Mouse (Mus musculus) CD4-positive, CD25-positive, alpha-beta regulatory T cell (primary cell): ENCODE data around the gene Atcay. TPM values are rescaled to one million over a fixed set of nuclear protein-coding genes. Genes with fewer than 3 reads are reported as not detected.

ENCODE experiments used
- polyA plus RNA-seq: library from polyadenylated mRNA; unstranded; fragments of 100-300 nt; shearing (Covaris generic); gene quantifications from one replicate; pipeline ENCODE4 v1.2.1, GENCODE M21; 2017

Gene Atcay
- 3.4 TPM for polyA plus RNA-seq

GRCm38 (mm10) chr10:81230438-81231332 lies at the start of gene Atcay:
Gene Atcay (minus strand): TSS chr10:81230833.

GRCm38 (mm10) chr10:81266211-81267105 lies 35.8 kb upstream of the Atcay start, which contains the start of the genes Mrpl54 and Apba3:
Gene Mrpl54 (minus strand): TSS chr10:81266934.
Gene Apba3 (plus strand): TSS chr10:81266960.

GRCm38 (mm10) chr10:81252424-81253419 lies 22.1 kb upstream of the Atcay start, which contains the start of gene Matk:
Gene Matk (plus strand): TSS chr10:81252935.

GRCm38 (mm10) chr10:81232580-81233225 lies 2.1 kb upstream of the Atcay start, which contains the start of gene Zfr2:
Gene Zfr2 (plus strand): TSS chr10:81233155.

GRCm38 (mm10) chr10:81201807-81202758 lies 28.6 kb downstream of the Atcay start, which contains the start of gene Nmrk2:
Gene Nmrk2 (minus strand): TSS chr10:81202051.

GRCm38 (mm10) chr10:81183805-81184204 lies 46.8 kb downstream of the Atcay start, which contains the start of gene 4930442H23Rik:
Gene 4930442H23Rik (minus strand): TSS chr10:81183849.

GRCm38 (mm10) chr10:81182336-81183333 lies 48.0 kb downstream of the Atcay start, which contains the start of gene Dapk3:
Gene Dapk3 (plus strand): TSS chr10:81183005.

GRCm38 (mm10) chr10:81176466-81177271 lies 54.0 kb downstream of the Atcay start, which contains the start of gene Eef2:
Gene Eef2 (plus strand): TSS chr10:81176631.

GRCm38 (mm10) chr10:81167200-81168086 lies 63.2 kb downstream of the Atcay start, which contains the start of gene Pias4:
Gene Pias4 (minus strand): TSS chr10:81167923.

Other genes starting within 250 kb of the Atcay start
- gene Gng7, start 215.9 kb downstream of the Atcay start, polyA plus RNA-seq, result 0.23 TPM
- 0.13 TPM for gene Diras1, start 205.2 kb downstream of the Atcay start, polyA plus RNA-seq
- gene Slc39a3, start 193.4 kb downstream of the Atcay start, polyA plus RNA-seq, result 22.2 TPM
- 105 TPM for gene Sgta, start 170.7 kb downstream of the Atcay start, polyA plus RNA-seq
- gene Thop1, start 160.8 kb downstream of the Atcay start, polyA plus RNA-seq, result 10.9 TPM
- gene Creb3l3, start 132.0 kb downstream of the Atcay start, polyA plus RNA-seq, result 0.28 TPM
- gene Map2k2, start 124.9 kb downstream of the Atcay start, polyA plus RNA-seq, result 177 TPM
- 79.4 TPM for gene Zbtb7a, start 95.6 kb downstream of the Atcay start, polyA plus RNA-seq
- 57.9 TPM for gene Pias4, start 62.9 kb downstream of the Atcay start, polyA plus RNA-seq
- gene Eef2, start 54.2 kb downstream of the Atcay start, polyA plus RNA-seq, result 670 TPM
- 96.8 TPM for gene Dapk3, start 47.8 kb downstream of the Atcay start, polyA plus RNA-seq
- gene 4930442H23Rik, start 47.0 kb downstream of the Atcay start, polyA plus RNA-seq, result not detected
- 0.28 TPM for gene Nmrk2, start 28.8 kb downstream of the Atcay start, polyA plus RNA-seq
- gene Zfr2, start 2.3 kb upstream of the Atcay start, polyA plus RNA-seq, result 5.4 TPM
- 88.9 TPM for gene Matk, start 22.1 kb upstream of the Atcay start, polyA plus RNA-seq
- 106 TPM for gene Mrpl54, start 36.1 kb upstream of the Atcay start, polyA plus RNA-seq
- 46.1 TPM for gene Apba3, start 36.1 kb upstream of the Atcay start, polyA plus RNA-seq
- gene Tjp3, start 60.7 kb upstream of the Atcay start, polyA plus RNA-seq, result 17.2 TPM
- 104 TPM for gene Pip5k1c, start 62.1 kb upstream of the Atcay start, polyA plus RNA-seq
- gene Cactin, start 90.3 kb upstream of the Atcay start, polyA plus RNA-seq, result 70.5 TPM
- gene Tbxa2r, start 97.9 kb upstream of the Atcay start, polyA plus RNA-seq, result 73.4 TPM
- gene Gipc3, start 112.4 kb upstream of the Atcay start, polyA plus RNA-seq, result 0.24 TPM
- 42.7 TPM for gene Hmg20b, start 119.6 kb upstream of the Atcay start, polyA plus RNA-seq
- gene Mfsd12, start 126.7 kb upstream of the Atcay start, polyA plus RNA-seq, result 6.1 TPM
- 3.2 TPM for gene 4930404N11Rik, start 135.0 kb upstream of the Atcay start, polyA plus RNA-seq
- gene Fzr1, start 147.7 kb upstream of the Atcay start, polyA plus RNA-seq, result 65.5 TPM
- gene Dohh, start 153.6 kb upstream of the Atcay start, polyA plus RNA-seq, result 44.3 TPM
- gene Gm48551, start 153.6 kb upstream of the Atcay start, polyA plus RNA-seq, result 5.8 TPM
- gene Gm48552, start 158.2 kb upstream of the Atcay start, polyA plus RNA-seq, result 0.75 TPM
- 6.1 TPM for gene Smim24, start 162.2 kb upstream of the Atcay start, polyA plus RNA-seq
- gene Nfic, start 224.8 kb upstream of the Atcay start, polyA plus RNA-seq, result 21.0 TPM